Mouse (Mus musculus) heart, postnatal 36 days (tissue): Measurements from ENCODE around the gene Mbd3. TPM values are rescaled to one million over a fixed set of nuclear protein-coding genes. Genes with fewer than 3 reads are reported as not detected.

ENCODE experiments used
- DNase-seq, 2 experiments: peaks; one replicate each; pipeline ENCODE4 v3.0.0; 2021 to 2022
- intact Hi-C: fragments of 180-260 bp; cut with DNase I; formaldehyde crosslinking; loops from one replicate; pipeline ENCODE4 v1.15.1; 2025
- total RNA-seq, 2 experiments: library from RNA; stranded (reverse); gene quantifications; 2 replicates each; pipeline ENCODE4 v1.2.3; 2021

Mbd3 gene
- total RNA-seq, 2 experiments from 2014 or later: 82.1 to 82.2 TPM

DNA sequence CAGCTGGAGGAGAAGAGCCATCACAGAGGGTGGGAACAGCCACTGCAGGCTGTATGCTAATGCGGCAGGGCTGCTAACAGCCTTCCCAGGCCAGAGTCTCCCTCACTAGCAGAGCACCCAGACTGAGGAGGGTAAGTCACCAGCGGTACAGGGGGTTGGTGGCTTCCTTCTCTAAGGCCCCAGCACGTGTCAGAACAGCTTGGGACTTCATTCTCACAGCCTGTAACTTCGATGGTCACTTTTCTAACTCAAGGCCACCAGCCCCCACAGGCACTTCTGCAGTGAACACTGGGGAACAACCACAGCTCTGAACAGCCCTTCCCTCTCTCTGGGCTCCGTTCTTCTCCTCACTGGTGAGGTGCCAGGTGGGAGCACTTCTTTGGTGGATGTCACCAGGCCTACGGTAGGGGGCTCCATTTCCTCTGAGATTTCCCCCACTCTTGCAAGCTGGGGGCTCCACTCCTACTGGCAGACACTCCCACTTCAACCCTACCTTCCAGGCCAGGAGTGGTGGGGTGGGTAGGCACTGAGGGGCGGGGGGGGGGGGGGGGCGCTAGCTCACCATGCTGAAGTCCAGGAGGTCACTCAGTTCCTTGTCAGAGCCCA is 31.1 kb upstream of the Mbd3 start:
- intact Hi-C loops: loop anchor here (5.0 to 10.0 kb wide), 2 partner anchors 43 to 274 kb away; partner anchors contain the start of genes Izumo4, Mex3d and Mob3a
- no peak for DNase-seq

DNA sequence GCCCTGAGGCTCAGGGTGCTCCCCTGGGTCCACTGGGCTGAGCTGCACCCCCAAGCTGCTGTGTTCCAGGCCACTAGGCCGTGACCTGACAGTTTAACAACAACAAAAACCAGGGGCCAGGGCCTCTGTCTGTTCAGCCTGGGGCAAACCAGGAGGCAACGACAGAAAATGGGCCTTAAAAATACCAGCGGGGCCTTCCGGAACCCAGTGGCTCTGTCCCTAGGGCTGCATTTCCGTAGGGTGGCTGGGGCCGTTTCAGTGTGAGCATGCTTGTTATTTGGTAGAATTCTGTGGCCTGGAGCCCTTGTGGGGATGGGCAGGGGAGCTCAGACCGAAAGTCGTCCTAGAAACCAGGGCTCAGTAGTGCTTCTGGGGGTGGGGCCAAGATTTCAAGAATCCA is 30.4 kb upstream of the Mbd3 start:
- no peak for DNase-seq
- intact Hi-C loops: loop anchor here (5.0 to 10.0 kb wide), 2 partner anchors 42 to 275 kb away; partner anchors contain the start of genes Izumo4, Mex3d and Mob3a

DNA sequence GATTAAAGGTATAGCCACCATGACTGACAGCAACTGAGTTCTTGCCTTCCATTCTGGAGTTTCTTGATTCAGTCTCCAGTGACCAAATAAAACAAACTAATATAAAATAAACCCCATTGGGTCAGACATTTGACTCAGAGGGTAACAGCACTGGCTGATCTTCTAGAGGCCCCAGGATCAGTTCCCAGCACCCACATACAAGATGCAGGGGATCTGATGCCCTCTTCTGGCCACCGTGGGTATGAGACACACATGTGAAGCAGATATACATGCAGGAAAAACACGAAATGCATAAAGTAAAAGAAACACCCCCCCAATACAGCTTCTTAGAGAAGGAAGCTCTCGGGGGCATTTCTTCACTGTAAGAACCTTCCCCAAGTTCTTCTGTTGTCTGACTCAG is 25.7 kb upstream of the Mbd3 start:
- intact Hi-C loops: no loop called here
- DNase-seq: no peak

DNA sequence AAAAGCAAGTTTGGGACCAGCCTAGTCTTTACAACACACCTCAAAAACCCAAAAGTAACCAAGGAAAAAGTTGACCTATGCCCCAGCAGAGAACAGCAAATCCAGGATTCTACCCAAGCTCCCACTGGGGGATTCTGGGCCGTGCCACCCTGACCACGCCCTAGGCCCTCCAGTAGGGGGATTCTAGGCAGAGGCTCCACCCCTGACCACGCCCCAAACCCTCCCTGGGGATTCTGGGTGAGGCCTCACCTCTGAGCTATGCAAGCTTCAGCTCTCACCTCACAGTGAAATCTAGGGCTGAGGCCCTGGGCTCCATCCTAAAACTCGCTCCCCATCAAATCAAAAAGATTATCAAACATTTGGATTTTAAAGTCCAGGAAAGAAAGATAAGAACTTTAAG is 24.2 kb upstream of the Mbd3 start:
- DNase-seq: no peak
- intact Hi-C loops: no loop called here

DNA sequence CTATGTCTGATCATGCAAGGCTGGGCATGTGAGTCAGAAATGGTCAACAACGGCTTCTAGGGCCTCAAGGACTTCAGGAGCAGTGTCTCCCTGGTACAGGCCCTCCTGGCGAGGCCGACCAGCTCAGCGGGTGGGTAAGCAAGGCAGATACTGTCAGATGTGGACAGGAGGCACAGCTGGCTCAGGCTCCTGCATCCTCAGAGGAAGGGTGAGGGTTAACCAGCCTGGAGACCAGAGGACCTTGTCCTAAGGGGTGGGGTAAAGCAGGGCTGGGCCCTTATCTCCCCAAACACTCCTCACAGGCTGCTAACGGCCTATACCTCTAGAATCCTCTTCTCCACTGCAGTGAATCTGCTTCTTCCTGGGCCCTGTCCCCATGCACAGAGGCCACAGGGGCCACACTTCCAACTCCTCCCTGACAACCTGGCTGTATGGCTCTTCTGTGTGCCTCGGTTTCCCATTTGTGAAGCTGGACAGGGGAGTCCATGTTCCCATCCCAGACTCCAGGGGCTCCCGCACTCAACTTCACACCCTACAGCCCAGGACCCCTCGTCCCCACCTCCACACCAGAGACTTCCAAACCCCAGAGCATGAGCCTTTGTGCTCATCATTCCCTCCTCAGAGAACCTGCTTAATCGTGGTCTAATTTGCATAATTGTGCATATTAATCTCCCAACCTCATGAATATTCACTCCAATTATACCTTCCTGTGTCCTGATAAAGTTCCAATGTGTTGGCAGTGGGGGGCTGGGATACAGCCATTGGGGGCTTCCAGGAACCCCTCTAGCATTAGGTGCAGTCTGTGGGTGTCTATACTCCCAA is 22.5 kb upstream of the Mbd3 start:
- intact Hi-C loops: no loop called here
- no peak for DNase-seq

DNA sequence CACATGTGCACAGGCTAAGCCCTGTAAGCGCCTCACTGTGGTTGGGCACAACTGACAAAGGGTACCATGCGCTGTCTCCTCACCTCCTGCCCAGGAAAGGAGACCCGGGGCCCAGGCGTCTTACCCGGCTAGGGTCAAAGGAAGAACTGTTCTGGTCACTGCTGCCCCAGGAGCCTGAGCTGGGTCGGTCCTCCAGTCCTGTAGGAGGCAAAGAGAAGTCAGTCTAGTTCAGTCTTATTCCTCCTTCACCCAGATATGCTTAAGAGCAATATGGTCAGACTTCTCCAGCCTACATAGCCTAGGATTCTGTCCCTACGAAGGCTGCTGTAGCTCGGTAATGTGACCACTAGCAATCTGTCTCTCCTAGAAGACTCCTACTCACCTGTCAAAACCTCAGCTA is 21.9 kb upstream of the Mbd3 start:
- DNase-seq: no peak
- intact Hi-C loops: no loop called here

DNA sequence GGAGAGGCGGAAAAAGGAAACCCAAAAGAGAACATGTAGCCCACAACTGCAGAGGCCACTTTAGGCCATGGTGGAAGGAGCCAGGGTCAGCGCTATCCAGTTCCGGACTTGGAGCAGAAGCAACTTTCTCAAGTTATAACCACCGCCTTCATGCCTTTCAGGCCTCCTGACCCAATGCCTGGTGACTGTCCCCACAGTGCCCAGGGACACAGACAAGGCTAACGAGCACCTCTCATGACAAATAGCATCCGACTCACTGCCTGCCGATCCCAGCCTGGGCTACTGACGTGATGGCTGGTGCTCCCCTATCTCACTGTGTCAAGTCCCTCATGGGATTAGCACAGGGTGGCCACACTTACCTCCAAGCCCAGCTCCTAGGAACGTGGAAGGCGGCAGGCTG is 21.4 kb upstream of the Mbd3 start:
- intact Hi-C loops: no loop called here
- DNase-seq: no peak

DNA sequence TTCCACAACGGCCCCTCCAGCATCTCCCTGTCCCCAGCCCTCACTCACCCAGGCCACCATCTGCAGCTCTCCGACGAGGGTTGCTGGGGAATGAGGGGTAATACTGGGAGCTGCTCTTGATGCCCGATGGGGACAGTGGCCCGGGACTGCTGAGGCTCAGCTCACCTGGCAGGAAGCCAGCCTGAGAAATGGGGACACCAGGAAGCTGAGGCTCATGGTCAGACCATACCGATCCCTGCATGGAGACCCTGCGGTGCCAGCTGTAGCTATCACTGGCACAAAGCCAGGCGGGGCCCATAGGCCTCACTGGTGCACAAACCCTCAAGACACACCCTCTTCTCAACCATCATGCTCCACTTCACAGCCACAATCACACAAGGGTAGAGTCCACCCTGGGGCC is 20.1 kb upstream of the Mbd3 start:
- no peak for DNase-seq
- intact Hi-C loops: no loop called here

DNA sequence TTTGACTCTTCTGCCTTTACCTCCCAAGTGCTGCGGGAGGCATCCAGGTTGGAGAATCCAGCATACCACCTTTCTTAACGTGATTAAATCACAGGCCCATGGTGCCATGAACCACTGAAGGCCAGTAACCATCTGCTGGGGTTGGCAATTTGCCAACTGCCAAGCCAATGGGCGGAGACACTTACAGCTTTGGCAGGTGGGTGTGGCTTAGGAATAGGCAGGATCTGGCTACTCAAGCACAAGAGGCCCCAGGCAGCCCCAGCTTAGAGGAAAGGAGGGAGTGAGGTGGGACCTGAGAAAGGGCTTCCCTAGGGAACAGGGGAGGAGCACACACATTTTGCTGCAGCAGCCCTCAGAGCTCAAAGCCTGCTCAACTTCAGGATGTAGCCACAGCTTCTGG is 19.0 kb upstream of the Mbd3 start:
- intact Hi-C loops: no loop called here
- DNase-seq: no peak

DNA sequence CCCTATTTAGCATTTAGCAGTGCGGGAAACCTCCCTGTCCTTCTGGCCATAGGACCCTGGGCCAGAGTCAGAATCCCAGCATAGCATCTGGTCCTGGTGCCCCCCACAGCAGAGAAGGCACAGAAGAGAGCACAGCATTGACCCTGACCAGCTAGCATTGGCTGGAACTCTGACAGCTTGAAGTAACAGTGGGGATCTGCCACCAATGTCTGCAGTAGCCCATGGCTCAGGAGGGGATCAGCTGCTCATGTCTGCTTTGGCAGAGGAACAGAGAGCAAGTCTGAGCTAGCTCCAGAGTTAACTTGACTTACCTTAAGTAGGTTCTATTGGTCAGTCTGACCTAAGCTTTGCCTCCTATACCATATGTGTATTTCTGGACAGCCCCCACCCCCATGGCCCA is 18.5 kb upstream of the Mbd3 start:
- DNase-seq: no peak
- intact Hi-C loops: no loop called here

DNA sequence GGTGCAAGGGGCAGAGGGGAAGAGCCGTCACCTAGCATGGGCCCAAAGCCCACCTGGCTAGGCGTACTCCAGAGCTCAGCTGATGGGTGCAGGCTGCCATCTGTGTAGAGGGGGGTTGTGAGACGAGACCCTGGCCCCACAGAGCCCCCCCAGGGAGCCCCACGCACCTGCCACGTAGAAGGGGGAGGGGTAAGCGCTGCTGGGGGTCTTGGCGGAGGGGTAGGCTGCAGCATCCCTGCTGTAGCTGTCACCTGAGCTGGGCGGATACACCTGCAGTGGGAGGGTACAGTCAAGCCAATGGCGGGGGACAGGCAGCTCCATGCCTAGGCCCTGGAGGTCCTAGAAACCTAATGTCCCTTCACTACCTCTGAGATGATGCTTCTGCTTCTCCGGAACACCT is 18.0 kb upstream of the Mbd3 start:
- no peak for DNase-seq
- intact Hi-C loops: no loop called here

DNA sequence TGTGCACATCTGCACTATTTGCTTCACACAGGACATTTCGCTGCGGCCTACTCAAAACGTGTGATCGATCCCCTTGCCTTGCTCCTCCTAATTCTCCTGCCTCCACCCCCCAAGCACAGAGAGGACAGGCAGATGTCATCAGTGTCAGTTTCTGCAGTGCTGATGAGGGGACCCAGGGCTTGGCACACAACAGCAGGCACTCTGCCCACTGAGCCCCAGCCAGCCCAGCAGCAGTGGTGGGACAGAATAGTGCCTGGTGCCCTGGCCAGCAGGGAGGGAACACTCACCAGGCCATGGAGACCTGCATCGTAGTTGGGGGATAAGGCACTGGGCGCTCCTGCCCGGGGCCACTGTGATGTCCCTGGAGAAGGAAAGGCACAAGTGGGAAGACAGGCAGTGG is 16.2 kb upstream of the Mbd3 start:
- intact Hi-C loops: no loop called here
- DNase-seq: no peak

DNA sequence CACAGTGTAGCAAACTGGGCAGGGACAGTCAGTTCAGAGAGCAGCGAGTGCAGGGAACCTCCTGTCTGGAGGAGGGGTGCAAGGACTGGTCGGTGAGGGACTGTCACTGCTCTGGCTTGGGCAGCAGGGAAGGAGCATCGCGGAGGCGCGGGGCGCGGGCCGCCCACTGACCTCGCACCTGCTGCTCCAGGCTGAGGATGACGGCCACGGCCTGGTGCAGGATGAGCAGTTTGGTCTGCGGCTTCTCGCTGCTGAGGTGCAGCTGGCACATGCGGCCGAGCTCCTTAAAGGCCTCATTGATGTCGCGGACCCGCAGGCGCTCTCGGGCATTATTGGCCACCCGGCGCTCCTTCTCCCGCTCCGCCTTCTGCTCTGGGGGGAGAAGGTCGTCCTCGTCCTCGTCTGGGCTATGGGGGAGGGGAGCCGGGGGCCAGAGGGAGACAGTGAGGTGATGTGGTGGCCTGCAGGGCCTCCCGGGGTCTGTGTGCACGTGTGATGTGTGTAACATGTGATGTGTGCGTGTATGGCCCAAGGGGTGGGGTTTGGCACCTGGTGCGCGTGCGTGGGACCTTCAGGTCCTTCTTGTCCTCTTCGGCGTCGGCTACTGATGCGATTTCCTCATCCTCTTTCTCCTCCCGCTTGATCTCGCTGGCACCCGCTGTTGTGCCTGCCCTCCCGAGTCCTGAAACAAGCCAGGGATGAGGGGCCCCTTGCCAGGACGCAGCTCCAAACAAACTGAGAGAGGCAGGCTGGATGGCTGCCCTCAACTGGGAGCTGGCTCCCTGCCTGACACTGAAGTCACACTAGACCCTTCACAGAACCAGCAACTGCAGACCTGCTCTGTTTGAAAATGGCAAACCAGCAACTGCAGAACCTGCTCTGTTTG is 13.5 kb upstream of the Mbd3 start:
- intact Hi-C loops: no loop called here
- DNase-seq: peak; percentile 67 to 72

DNA sequence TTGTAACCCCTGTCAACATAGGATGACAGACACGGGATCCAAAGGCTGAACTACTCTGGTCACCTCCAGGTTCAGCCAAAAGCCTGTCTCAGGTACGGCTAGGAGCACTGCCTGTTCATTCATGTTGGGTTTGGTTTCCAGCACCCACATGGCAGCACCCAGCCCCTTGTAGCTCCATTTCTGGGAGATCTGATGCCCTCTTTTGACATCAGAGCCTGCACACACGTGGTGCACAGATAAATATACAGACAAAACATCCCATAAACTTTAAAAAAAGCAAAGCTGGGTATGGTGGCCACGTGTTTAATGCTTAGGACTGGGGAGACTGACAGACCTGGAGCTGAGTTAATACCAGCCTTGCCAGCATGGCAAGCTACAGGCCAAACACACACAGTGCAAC is 8.6 kb upstream of the Mbd3 start:
- intact Hi-C loops: loop anchor here (2.0 kb wide), 1 partner anchor 25 kb away; the partner anchor contains the start of gene Tcf3
- DNase-seq: no peak

DNA sequence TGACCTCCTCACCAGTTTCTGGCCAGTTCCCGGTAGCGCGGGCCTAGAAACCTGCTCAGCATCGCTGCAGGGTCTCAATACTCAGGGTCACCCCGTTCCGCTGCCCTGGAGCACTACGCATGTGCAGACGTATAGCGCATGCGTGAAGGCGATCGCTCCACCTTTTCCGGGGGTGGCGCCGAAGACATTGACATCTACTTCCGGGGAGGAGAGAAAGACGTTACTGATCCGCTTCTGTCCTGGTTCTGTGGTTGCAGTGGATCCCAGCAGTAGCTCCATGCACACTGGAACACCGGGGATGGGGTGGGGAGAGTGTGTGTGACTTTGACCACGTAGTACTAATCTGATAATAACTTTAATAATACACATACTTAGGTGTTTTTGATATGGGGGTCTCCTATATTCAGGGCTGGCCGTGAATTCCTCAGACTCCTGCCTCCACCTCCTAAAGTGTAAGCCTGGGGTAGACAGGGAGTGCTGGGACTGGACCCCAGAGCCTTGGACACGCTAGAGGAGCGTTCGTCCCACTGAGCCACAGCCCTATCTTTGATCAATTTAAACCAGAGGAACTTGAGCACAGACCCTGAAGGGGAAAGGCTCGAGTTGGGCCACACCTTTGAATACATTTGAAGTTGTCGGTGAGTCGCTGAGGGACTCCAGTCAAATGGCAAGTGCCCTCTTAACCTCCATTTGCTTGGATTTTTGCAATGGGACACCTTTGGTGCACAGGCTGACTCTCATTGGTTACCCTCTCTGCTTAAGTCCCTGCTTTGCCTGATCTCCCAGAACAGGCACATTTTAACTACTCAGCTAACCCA is 7.5 kb upstream of the Mbd3 start, which contains the start of gene Uqcr11:
Gene Uqcr11 (minus strand): TSS at position 147 of the 818 bp plus-strand sequence.
- peak; percentile 92 to 93 for DNase-seq
- intact Hi-C loops: loop anchor here (2.0 kb wide), 1 partner anchor 26 kb away; the partner anchor contains the start of gene Tcf3

DNA sequence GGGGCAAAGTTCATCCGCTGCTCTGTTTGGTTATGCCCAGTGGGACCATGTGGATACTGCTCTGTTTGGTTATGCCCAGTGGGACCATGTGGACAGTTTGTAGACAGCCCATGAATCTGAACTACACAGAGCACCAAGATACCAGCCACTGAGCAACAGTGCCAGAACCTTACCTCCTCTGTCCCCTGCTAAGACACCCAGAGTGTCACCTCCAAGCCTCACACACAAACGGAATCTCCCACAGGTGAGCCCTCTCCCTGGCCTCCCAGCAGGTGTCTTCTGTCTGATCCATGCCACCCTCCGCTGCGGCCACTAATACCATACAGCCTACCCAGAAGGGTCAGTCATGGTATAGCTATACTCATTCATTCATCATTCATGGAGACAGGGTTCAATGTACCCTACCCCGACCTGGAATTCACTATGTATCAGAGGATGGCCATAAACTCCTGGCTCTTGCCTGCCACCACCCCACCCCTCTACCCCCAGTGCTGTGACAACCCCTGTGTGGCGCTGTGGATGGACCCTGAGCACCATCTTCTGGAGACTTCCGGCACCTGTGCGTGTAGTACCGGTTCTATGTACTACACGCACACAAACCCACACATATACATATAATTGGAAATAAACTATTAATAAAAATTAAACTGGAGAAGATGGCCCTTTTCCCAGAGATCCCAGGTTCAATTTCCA is 6.3 kb upstream of the Mbd3 start:
- no peak for DNase-seq
- intact Hi-C loops: loop anchor here (2.0 kb wide), 1 partner anchor 27 kb away; the partner anchor contains the start of gene Tcf3

DNA sequence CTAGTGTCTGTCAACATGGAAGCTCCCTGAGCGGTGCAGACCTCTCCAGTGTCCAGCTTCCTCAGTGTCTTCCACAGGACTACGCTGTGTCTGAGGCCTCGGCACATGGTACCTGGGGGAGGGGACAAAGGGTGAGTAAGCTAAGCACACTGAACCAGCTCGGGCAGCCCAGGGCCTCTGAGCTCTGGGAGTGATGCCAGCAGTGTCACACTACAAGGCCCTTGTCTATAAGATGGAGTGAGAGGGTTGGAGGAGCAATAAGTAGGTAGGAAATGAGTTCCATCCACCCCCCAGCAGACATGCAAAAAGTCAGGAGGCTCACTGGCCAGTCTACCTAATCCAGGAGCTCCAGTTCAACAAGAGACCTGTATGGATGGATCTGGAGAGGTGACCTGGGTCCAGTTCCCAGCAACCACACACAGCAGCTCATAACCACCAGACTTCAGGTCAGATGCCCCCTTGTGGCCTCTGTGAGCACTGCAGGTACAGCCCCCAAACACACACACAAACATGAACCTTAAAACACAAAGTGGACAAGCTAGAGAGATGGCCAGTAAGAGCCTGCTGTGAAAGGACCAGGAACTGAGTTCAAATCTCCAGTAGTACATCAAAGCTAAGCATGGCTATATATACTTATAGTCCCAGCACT is 3.8 kb upstream of the Mbd3 start:
- intact Hi-C loops: no loop called here
- DNase-seq: peak in 1 of 2 experiments; percentile 27

DNA sequence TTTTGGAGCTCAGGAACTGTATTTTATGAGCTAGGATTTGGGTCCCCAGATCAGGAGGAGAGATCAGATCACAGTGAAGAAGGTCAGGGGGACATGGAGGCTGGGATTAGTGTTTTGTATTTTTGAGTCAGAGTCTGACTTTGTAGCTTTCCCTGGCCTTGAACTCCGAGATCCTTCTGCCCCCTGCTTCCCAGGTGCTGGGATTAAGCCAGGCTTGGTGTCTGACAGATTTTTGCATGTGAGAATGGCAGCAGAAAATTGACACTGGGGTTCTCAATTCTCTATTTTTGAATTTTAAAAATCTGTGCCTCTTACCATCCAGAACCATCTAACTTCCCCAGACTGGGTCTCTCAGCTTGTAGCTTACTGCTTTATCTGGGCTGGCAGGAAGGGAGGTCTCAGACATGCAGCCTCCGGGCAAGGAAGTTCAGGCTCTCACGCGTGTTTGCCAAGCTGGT is 1.4 kb upstream of the Mbd3 start:
- no peak for DNase-seq
- intact Hi-C loops: no loop called here
